Mouse (Mus musculus): ENCODE measurements around the gene Cd300lg.

The Cd300lg gene

GRCm38 (mm10) chr11:102041350-102041949 lies at the start of gene Cd300lg:
Cd300lg (plus strand) TSS chr11:102041509.
- no peak for DNase-seq

- no peak for DNase-seq
These were observed 49.5 kb upstream of the Cd300lg start for GRCm38 (mm10) chr11:101991813-101992212.

- peak; percentile 44 for DNase-seq
These were observed 48.9 kb upstream of the Cd300lg start for GRCm38 (mm10) chr11:101992411-101992810.

GRCm38 (mm10) chr11:101994100-101994499 lies 47.2 kb upstream of the Cd300lg start:
- no peak for DNase-seq

GRCm38 (mm10) chr11:101995938-101996337 lies 45.4 kb upstream of the Cd300lg start:
- DNase-seq, result no peak

- no peak for DNase-seq
These were observed 43.1 kb upstream of the Cd300lg start for GRCm38 (mm10) chr11:101998258-101998657.

- no peak for DNase-seq
These were observed 41.8 kb upstream of the Cd300lg start for GRCm38 (mm10) chr11:101999466-101999865.

- no peak for DNase-seq
These were observed 37.1 kb upstream of the Cd300lg start for GRCm38 (mm10) chr11:102004251-102004650.

GRCm38 (mm10) chr11:102006271-102006670 lies 35.0 kb upstream of the Cd300lg start:
- DNase-seq, result no peak

GRCm38 (mm10) chr11:102006688-102007087 lies 34.6 kb upstream of the Cd300lg start:
- DNase-seq, result no peak

GRCm38 (mm10) chr11:102008372-102008771 lies 32.9 kb upstream of the Cd300lg start:
- no peak for DNase-seq

- DNase-seq, result no peak
These were observed 32.2 kb upstream of the Cd300lg start for GRCm38 (mm10) chr11:102008954-102009637.

- peak; percentile 37 for DNase-seq
These were observed 31.2 kb upstream of the Cd300lg start for GRCm38 (mm10) chr11:102010140-102010539.

- DNase-seq, result no peak
These were observed 29.8 kb upstream of the Cd300lg start for GRCm38 (mm10) chr11:102011510-102011909.

GRCm38 (mm10) chr11:102013201-102013600 lies 28.1 kb upstream of the Cd300lg start:
- no peak for DNase-seq

GRCm38 (mm10) chr11:102015472-102015871 lies 25.8 kb upstream of the Cd300lg start:
- DNase-seq, result no peak

GRCm38 (mm10) chr11:102016136-102016535 lies 25.2 kb upstream of the Cd300lg start:
- no peak for DNase-seq

- DNase-seq, result no peak
These were observed 21.6 kb upstream of the Cd300lg start for GRCm38 (mm10) chr11:102019736-102020135.

- no peak for DNase-seq
These were observed 20.1 kb upstream of the Cd300lg start for GRCm38 (mm10) chr11:102021196-102021595.

GRCm38 (mm10) chr11:102023406-102023805 lies 17.9 kb upstream of the Cd300lg start:
- DNase-seq, result peak; percentile 66

GRCm38 (mm10) chr11:102024084-102024758 lies 17.1 kb upstream of the Cd300lg start:
- no peak for DNase-seq

- no peak for DNase-seq
These were observed 16.4 kb upstream of the Cd300lg start for GRCm38 (mm10) chr11:102024875-102025274.

GRCm38 (mm10) chr11:102025354-102025753 lies 16.0 kb upstream of the Cd300lg start:
- DNase-seq, result no peak
